Mouse (Mus musculus): Measurements from ENCODE around the gene Tgif1. TPM values are rescaled to one million over a fixed set of nuclear protein-coding genes. Genes with fewer than 3 reads are reported as not detected.

Tgif1 gene
- total RNA-seq, 1 experiment, result 74.6 TPM

DNA sequence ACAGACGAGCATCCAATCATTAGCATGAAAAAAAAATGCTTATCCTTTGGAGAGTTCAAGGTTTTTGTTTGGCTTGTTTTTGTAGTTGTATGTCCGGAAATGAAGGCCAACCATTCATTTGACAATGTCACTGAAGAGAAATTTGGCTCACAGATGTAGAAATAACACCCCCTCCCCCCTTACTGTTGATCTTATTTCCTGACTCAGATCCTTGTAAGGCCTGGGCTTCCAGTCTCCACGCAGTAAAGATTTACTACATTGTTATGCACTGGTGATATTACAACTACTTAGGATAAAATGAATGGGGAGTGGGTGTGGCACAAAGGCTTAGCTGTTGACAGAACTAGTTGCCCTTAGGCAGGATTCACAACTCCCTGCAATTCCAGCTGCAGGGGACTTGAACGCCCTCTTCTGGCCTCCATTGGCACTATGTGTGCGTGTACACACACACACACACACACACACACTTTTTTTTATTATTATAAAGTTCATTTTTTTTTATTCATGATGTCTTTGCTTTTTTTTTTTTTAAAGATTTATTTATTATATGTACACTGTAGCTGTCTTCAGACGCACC is 13.3 kb upstream of the Tgif1 start:
- TF ChIP-seq ZNF384 (IDR thresholded peaks at IDR 0.05; ENCODE audit: low read depth, low read length) (peak; percentile 76), MAFK (IDR thresholded peaks at IDR 0.05; ENCODE audit: insufficient read depth, low read depth, low read length) (peak; percentile 38; the same call in 1 of the 2 replicates), HCFC1 (IDR thresholded peaks at IDR 0.05; ENCODE audit: borderline replicate concordance, insufficient read depth, low read length) (no peak), ZC3H11A (IDR thresholded peaks at IDR 0.05; ENCODE audit: borderline replicate concordance, low read depth, low read length) (peak; percentile 48; the same call in 1 of the 2 replicates), CHD2 (IDR thresholded peaks at IDR 0.05; ENCODE audit: low read depth, low read length) (peak; percentile 61)
- Histone ChIP-seq H3K27ac (ENCODE audit: insufficient read depth, low read depth, low read length, poor library complexity, severe bottlenecking) (peak overlapping the region; percentile 98), H3K36me3 (ENCODE audit: control insufficient read depth, insufficient read depth, low read length, poor library complexity, severe bottlenecking) (peaks cover 6% of the 10 kb centered on the region; the same call in 1 of the 2 replicates), H3K4me3 (ENCODE audit: insufficient read depth in 1 of 2, low read depth in 1 of 2, low read length in 2 of 2, poor library complexity in 1 of 2, severe bottlenecking in 1 of 2) (no peak overlapping the region), H3K9ac (ENCODE audit: insufficient read depth, low read depth, low read length, poor library complexity, severe bottlenecking) (no peak overlapping the region), H3K4me1 (ENCODE audit: control insufficient read depth in 2 of 2, insufficient read depth in 2 of 2, low read length in 2 of 2, poor library complexity in 1 of 2) (peaks cover 8 to 21% of the 10 kb centered on the region in 2 experiments; a peak in 3 of 4 replicates), H3K9me3 (ENCODE audit: control insufficient read depth, insufficient read depth, low read depth, low read length) (no peaks in the 10 kb centered on the region)
- in situ Hi-C loops (cut with MboI; ENCODE audit: low sequenced_read_pairs in 2 of 2, unreplicated experiment in 2 of 2), result no loop called here
- DNase-seq (ENCODE audit: low read depth, low spot score), result peak; percentile 83

DNA sequence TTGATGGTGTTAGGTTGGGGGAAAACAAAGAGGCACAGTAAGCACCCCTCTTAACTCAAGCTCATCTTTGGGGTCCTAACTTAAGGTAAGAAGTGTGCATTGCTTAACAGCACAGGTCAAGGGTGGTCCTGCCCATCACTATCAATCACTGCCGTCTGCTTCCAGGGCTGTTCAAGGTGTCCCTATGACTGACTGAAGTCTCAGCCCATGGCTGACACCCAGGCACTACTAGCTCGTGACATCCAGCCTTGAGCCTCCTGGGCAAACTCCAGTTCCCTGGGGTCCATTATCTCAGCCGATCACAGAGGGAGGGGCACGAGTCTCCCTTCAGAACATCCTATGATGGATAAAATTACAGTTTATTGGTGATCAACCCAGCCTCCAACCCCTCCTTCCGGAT is 12.7 kb upstream of the Tgif1 start:
- no peaks in the 10 kb centered on the region for H3K9me3 ChIP-seq (ENCODE audit: control insufficient read depth, insufficient read depth, low read depth, low read length)
- peaks cover 8 to 23% of the 10 kb centered on the region in 2 experiments; a peak in 3 of 4 replicates for H3K4me1 ChIP-seq (ENCODE audit: control insufficient read depth in 2 of 2, insufficient read depth in 2 of 2, low read length in 2 of 2, poor library complexity in 1 of 2)
- H3K27ac ChIP-seq (ENCODE audit: insufficient read depth, low read depth, low read length, poor library complexity, severe bottlenecking), result peak overlapping the region; percentile 98
- peaks cover 8% of the 10 kb centered on the region; the same call in 1 of the 2 replicates for H3K36me3 ChIP-seq (ENCODE audit: control insufficient read depth, insufficient read depth, low read length, poor library complexity, severe bottlenecking)
- TF ChIP-seq ZC3H11A (IDR thresholded peaks at IDR 0.05; ENCODE audit: borderline replicate concordance, low read depth, low read length), result no peak
- TF ChIP-seq ZNF384 (IDR thresholded peaks at IDR 0.05; ENCODE audit: low read depth, low read length), result no peak; the same call in 1 of the 2 replicates
- TF ChIP-seq MAFK (IDR thresholded peaks at IDR 0.05; ENCODE audit: insufficient read depth, low read depth, low read length), result no peak
- no peak for TF ChIP-seq HCFC1 (IDR thresholded peaks at IDR 0.05; ENCODE audit: borderline replicate concordance, insufficient read depth, low read length)
- no peak for TF ChIP-seq CHD2 (IDR thresholded peaks at IDR 0.05; ENCODE audit: low read depth, low read length)
- no peak overlapping the region; the same call in 1 of the 2 replicates for H3K9ac ChIP-seq (ENCODE audit: insufficient read depth, low read depth, low read length, poor library complexity, severe bottlenecking)
- peak; percentile 48 for DNase-seq (ENCODE audit: low read depth, low spot score)
- H3K4me3 ChIP-seq (ENCODE audit: insufficient read depth in 1 of 2, low read depth in 1 of 2, low read length in 2 of 2, poor library complexity in 1 of 2, severe bottlenecking in 1 of 2), result no peak overlapping the region
- in situ Hi-C loops (cut with MboI; ENCODE audit: low sequenced_read_pairs in 2 of 2, unreplicated experiment in 2 of 2), result no loop called here

DNA sequence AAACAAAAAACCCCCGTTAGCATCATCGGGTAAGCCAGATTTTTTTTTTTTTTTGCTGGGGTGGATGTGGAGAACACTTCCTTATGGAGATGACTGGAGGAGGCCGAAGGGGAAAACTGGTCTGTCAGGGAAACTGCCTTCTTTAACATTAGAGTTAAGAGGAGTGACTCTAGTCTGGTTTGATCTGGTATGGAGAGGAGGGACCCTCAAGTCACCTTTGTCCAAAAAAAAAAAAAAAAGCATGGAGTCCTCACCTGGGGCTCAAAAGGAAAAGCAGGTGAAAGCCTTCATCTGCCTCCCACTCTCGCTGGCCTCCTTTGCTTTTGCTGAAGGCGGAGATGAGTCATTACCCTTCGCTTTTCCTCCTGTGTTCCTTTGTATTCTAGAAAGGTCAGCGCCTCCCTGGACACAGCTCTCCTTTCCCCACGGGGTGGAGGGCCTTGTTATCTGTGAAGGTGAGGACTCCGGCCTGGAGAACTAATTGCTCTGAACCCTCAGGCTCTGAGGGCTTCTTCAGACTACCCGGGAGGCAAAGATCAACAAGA is 11.8 kb upstream of the Tgif1 start:
- Histone ChIP-seq H3K27ac (ENCODE audit: insufficient read depth, low read depth, low read length, poor library complexity, severe bottlenecking) (peak overlapping the region; percentile 98), H3K4me1 (ENCODE audit: control insufficient read depth in 2 of 2, insufficient read depth in 2 of 2, low read length in 2 of 2, poor library complexity in 1 of 2) (peaks cover 5 to 19% of the 10 kb centered on the region in 2 experiments; a peak in 3 of 4 replicates), H3K9me3 (ENCODE audit: control insufficient read depth, insufficient read depth, low read depth, low read length) (no peaks in the 10 kb centered on the region), H3K36me3 (ENCODE audit: control insufficient read depth, insufficient read depth, low read length, poor library complexity, severe bottlenecking) (peaks cover 8% of the 10 kb centered on the region; the same call in 1 of the 2 replicates), H3K4me3 (ENCODE audit: insufficient read depth in 1 of 2, low read depth in 1 of 2, low read length in 2 of 2, poor library complexity in 1 of 2, severe bottlenecking in 1 of 2) (peak overlapping the region in 1 of 2 experiments; percentile 6; a peak in 1 of 4 replicates), H3K9ac (ENCODE audit: insufficient read depth, low read depth, low read length, poor library complexity, severe bottlenecking) (peak overlapping the region; percentile 15; the same call in 1 of the 2 replicates)
- no peak for TF ChIP-seq MAFK (IDR thresholded peaks at IDR 0.05; ENCODE audit: insufficient read depth, low read depth, low read length)
- peak; percentile 98 for TF ChIP-seq ZNF384 (IDR thresholded peaks at IDR 0.05; ENCODE audit: low read depth, low read length)
- TF ChIP-seq ZC3H11A (IDR thresholded peaks at IDR 0.05; ENCODE audit: borderline replicate concordance, low read depth, low read length), result no peak
- in situ Hi-C loops (cut with MboI; ENCODE audit: low sequenced_read_pairs in 2 of 2, unreplicated experiment in 2 of 2), result no loop called here
- peak; percentile 80 for DNase-seq (ENCODE audit: low read depth, low spot score)

DNA sequence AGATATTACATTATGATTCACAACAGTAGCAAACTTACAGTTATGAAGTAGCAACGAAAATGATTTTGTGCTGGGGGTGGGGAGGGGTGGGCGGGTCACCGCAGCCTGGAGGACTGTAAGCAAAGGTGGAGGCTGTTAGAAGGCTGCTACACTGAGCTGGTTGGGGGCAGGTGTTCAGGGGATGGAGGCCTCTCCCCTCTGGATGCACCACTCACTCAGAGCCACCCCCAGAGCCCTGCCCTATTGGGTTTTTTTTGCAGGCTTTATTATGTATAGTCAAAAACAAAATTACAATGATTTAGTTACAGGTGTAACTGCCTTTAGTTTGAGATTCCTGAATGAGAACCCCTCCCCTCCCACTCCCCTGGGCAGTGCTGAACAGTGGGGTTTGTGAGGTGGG is 11.3 kb upstream of the Tgif1 start:
- in situ Hi-C loops (cut with MboI; ENCODE audit: low sequenced_read_pairs in 2 of 2, unreplicated experiment in 2 of 2), result no loop called here
- H3K4me3 ChIP-seq (ENCODE audit: insufficient read depth in 1 of 2, low read depth in 1 of 2, low read length in 2 of 2, poor library complexity in 1 of 2, severe bottlenecking in 1 of 2), result peak overlapping the region; percentile 11 to 51
- TF ChIP-seq ZNF384 (IDR thresholded peaks at IDR 0.05; ENCODE audit: low read depth, low read length) (no peak), CHD2 (IDR thresholded peaks at IDR 0.05; ENCODE audit: low read depth, low read length) (0 out of 2 replicates have a peak, but pooled peaks have one; percentile 21), ZC3H11A (IDR thresholded peaks at IDR 0.05; ENCODE audit: borderline replicate concordance, low read depth, low read length) (no peak), MAFK (IDR thresholded peaks at IDR 0.05; ENCODE audit: insufficient read depth, low read depth, low read length) (0 out of 2 replicates have a peak, but pooled peaks have one; percentile 4), HCFC1 (IDR thresholded peaks at IDR 0.05; ENCODE audit: borderline replicate concordance, insufficient read depth, low read length) (no peak)
- peaks cover 12% of the 10 kb centered on the region; the same call in 1 of the 2 replicates for H3K36me3 ChIP-seq (ENCODE audit: control insufficient read depth, insufficient read depth, low read length, poor library complexity, severe bottlenecking)
- DNase-seq (ENCODE audit: low read depth, low spot score), result peak; percentile 56
- peak overlapping the region; percentile 53 for H3K9ac ChIP-seq (ENCODE audit: insufficient read depth, low read depth, low read length, poor library complexity, severe bottlenecking)
- H3K9me3 ChIP-seq (ENCODE audit: control insufficient read depth, insufficient read depth, low read depth, low read length), result no peaks in the 10 kb centered on the region
- peaks cover 3 to 18% of the 10 kb centered on the region in 2 experiments; a peak in 3 of 4 replicates for H3K4me1 ChIP-seq (ENCODE audit: control insufficient read depth in 2 of 2, insufficient read depth in 2 of 2, low read length in 2 of 2, poor library complexity in 1 of 2)
- H3K27ac ChIP-seq (ENCODE audit: insufficient read depth, low read depth, low read length, poor library complexity, severe bottlenecking), result peak overlapping the region; percentile 98
